Mouse (Mus musculus) lung, adult 2 months (tissue): ENCODE measurements around the gene Fam133b.

Experiments used
- CTCF ChIP-seq: fragments of 200-500 bp; IDR thresholded peaks from 2 replicates; pipeline ENCODE4 v1.5.1; 2011; ENCODE audit warnings: mild to moderate bottlenecking, low read length, control low read depth; ENCODE audit not compliant: insufficient read depth
- POLR2A ChIP-seq: fragments of 200-500 bp; IDR thresholded peaks from 2 replicates; pipeline ENCODE4 v1.6.1; 2011; ENCODE audit warnings: low read depth, mild to moderate bottlenecking, control low read depth, low read length, borderline replicate concordance; ENCODE audit errors: extremely low read depth

DNA sequence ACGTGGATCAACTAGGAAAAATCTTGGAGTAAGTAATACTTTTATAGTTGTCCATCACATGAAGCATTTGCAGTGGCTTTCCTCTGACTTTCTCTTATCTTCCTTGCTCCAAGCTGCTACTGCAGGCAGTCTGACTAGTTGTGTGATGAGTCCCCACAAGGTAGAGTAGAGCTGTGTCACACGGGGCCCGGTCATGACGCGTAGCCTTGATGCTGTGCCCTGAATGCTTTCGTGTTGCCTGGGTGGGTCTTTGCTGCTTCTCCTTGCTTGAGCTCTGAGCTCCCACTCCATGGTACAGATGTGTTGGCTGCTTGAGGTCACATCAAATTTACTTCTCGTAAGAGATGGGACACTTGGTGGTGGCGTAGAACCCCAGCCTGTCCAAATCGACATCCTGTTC, 28.2 kb upstream of the Fam133b start:
- TF ChIP-seq POLR2A (no peak), CTCF (no peak)
